Mouse (Mus musculus): ENCODE results near the gene Ankrd13a. TPM values are rescaled to one million over a fixed set of nuclear protein-coding genes. Genes with fewer than 3 reads are reported as not detected.

Gene Ankrd13a
- polyA plus RNA-seq (2014; fragmentation: Nextera tagmentation; extraction: Ambion mirVana) = 41.2 and 42.3 TPM in 2 replicates

- under 1% methylated on average over 57 of the region's 73 CpGs for WGBS
- Histone ChIP-seq H3K9me3 (ENCODE audit: control insufficient read depth, low read length) (no peaks in the 10 kb centered on the region), H3K27me3 (ENCODE audit: control insufficient read depth, insufficient read depth, low read length) (no peaks in the 10 kb centered on the region), H3K4me3 (ENCODE audit: control insufficient read depth in 1 of 2, insufficient read depth in 1 of 2, low read depth in 1 of 2, low read length in 2 of 2) (peak within 1 kb of the TSS; percentile 72 to 100), H3K4me1 (ENCODE audit: control insufficient read depth in 2 of 2, insufficient read depth in 2 of 2, low read length in 2 of 2) (peaks cover 3 to 20% of the 10 kb centered on the region in 2 experiments; a peak in 3 of 4 replicates), H3K27ac (replicated peaks in 1 of 2; ENCODE audit: control insufficient read depth in 1 of 2, insufficient read depth in 1 of 2, low read depth in 2 of 2, low read length in 2 of 2) (peak within 1 kb of the TSS; percentile 92), H3K9ac (ENCODE audit: low read length) (peak within 1 kb of the TSS; percentile 96), H3K4me2 (ENCODE audit: low read length) (peak within 1 kb of the TSS; percentile 95), H3K36me3 (ENCODE audit: control insufficient read depth, insufficient read depth, low read length) (no peaks in the 10 kb centered on the region)
- ATAC-seq (ENCODE audit: insufficient number of reproducible peaks, insufficient read depth, low FRiP score, low read depth) = peak; percentile 85
These were observed at the start of gene Ankrd13a for GRCm38 (mm10) chr5:114774403-114775051. TSS of gene Ankrd13a (plus strand) at chr5:114774677.

- Histone ChIP-seq H3K9me3 (ENCODE audit: control insufficient read depth, low read length) (no peaks in the 10 kb centered on the region), H3K27ac (replicated peaks in 1 of 2; ENCODE audit: control insufficient read depth in 1 of 2, insufficient read depth in 1 of 2, low read depth in 2 of 2, low read length in 2 of 2) (no peak overlapping the region), H3K9ac (ENCODE audit: low read length) (no peak overlapping the region), H3K4me2 (ENCODE audit: low read length) (no peak overlapping the region), H3K36me3 (ENCODE audit: control insufficient read depth, insufficient read depth, low read length) (peaks cover 61% of the 10 kb centered on the region), H3K4me3 (ENCODE audit: control insufficient read depth in 1 of 2, insufficient read depth in 1 of 2, low read depth in 1 of 2, low read length in 2 of 2) (no peak overlapping the region), H3K4me1 (ENCODE audit: control insufficient read depth in 2 of 2, insufficient read depth in 2 of 2, low read length in 2 of 2) (no peaks in the 10 kb centered on the region), H3K27me3 (ENCODE audit: control insufficient read depth, insufficient read depth, low read length) (no peaks in the 10 kb centered on the region)
- ATAC-seq (ENCODE audit: insufficient number of reproducible peaks, insufficient read depth, low FRiP score, low read depth) = no peak
- 72% methylated on average over 10 of the region's 10 CpGs for WGBS
These were observed 46.3 kb upstream of the Ankrd13a start for GRCm38 (mm10) chr5:114728160-114728559.

GRCm38 (mm10) chr5:114730129-114730528 is 44.3 kb upstream of the Ankrd13a start:
- WGBS = 77% methylated on average over 10 of the region's 10 CpGs
- Histone ChIP-seq H3K4me2 (ENCODE audit: low read length) (no peak overlapping the region), H3K4me1 (ENCODE audit: control insufficient read depth in 2 of 2, insufficient read depth in 2 of 2, low read length in 2 of 2) (no peaks in the 10 kb centered on the region), H3K27ac (replicated peaks in 1 of 2; ENCODE audit: control insufficient read depth in 1 of 2, insufficient read depth in 1 of 2, low read depth in 2 of 2, low read length in 2 of 2) (no peak overlapping the region), H3K4me3 (ENCODE audit: control insufficient read depth in 1 of 2, insufficient read depth in 1 of 2, low read depth in 1 of 2, low read length in 2 of 2) (no peak overlapping the region), H3K36me3 (ENCODE audit: control insufficient read depth, insufficient read depth, low read length) (peaks cover 80% of the 10 kb centered on the region), H3K9me3 (ENCODE audit: control insufficient read depth, low read length) (no peaks in the 10 kb centered on the region), H3K9ac (ENCODE audit: low read length) (no peak overlapping the region), H3K27me3 (ENCODE audit: control insufficient read depth, insufficient read depth, low read length) (no peaks in the 10 kb centered on the region)
- ATAC-seq (ENCODE audit: insufficient number of reproducible peaks, insufficient read depth, low FRiP score, low read depth) = no peak

- Histone ChIP-seq H3K9me3 (ENCODE audit: control insufficient read depth, low read length) (no peaks in the 10 kb centered on the region), H3K4me1 (ENCODE audit: control insufficient read depth in 2 of 2, insufficient read depth in 2 of 2, low read length in 2 of 2) (no peaks in the 10 kb centered on the region), H3K4me3 (ENCODE audit: control insufficient read depth in 1 of 2, insufficient read depth in 1 of 2, low read depth in 1 of 2, low read length in 2 of 2) (no peak overlapping the region), H3K27me3 (ENCODE audit: control insufficient read depth, insufficient read depth, low read length) (no peaks in the 10 kb centered on the region), H3K9ac (ENCODE audit: low read length) (no peak overlapping the region), H3K27ac (replicated peaks in 1 of 2; ENCODE audit: control insufficient read depth in 1 of 2, insufficient read depth in 1 of 2, low read depth in 2 of 2, low read length in 2 of 2) (no peak overlapping the region), H3K4me2 (ENCODE audit: low read length) (no peak overlapping the region), H3K36me3 (ENCODE audit: control insufficient read depth, insufficient read depth, low read length) (peaks cover 92% of the 10 kb centered on the region)
- WGBS = 61% methylated on average over 6 of the region's 6 CpGs
- ATAC-seq (ENCODE audit: insufficient number of reproducible peaks, insufficient read depth, low FRiP score, low read depth) = no peak
These were observed 43.0 kb upstream of the Ankrd13a start for GRCm38 (mm10) chr5:114731498-114731897.

- no peak for ATAC-seq (ENCODE audit: insufficient number of reproducible peaks, insufficient read depth, low FRiP score, low read depth)
- peaks cover 96% of the 10 kb centered on the region for H3K36me3 ChIP-seq (ENCODE audit: control insufficient read depth, insufficient read depth, low read length)
- 88% methylated on average over 15 of the region's 15 CpGs for WGBS
- H3K9me3 ChIP-seq (ENCODE audit: control insufficient read depth, low read length) = no peaks in the 10 kb centered on the region
- H3K27me3 ChIP-seq (ENCODE audit: control insufficient read depth, insufficient read depth, low read length) = no peaks in the 10 kb centered on the region
- no peaks in the 10 kb centered on the region for H3K4me1 ChIP-seq (ENCODE audit: control insufficient read depth in 2 of 2, insufficient read depth in 2 of 2, low read length in 2 of 2)
- no peak overlapping the region for H3K4me2 ChIP-seq (ENCODE audit: low read length)
- no peak overlapping the region for H3K9ac ChIP-seq (ENCODE audit: low read length)
- no peak overlapping the region for H3K4me3 ChIP-seq (ENCODE audit: control insufficient read depth in 1 of 2, insufficient read depth in 1 of 2, low read depth in 1 of 2, low read length in 2 of 2)
- no peak overlapping the region for H3K27ac ChIP-seq (replicated peaks in 1 of 2; ENCODE audit: control insufficient read depth in 1 of 2, insufficient read depth in 1 of 2, low read depth in 2 of 2, low read length in 2 of 2)
These were observed 42.5 kb upstream of the Ankrd13a start for GRCm38 (mm10) chr5:114731969-114732368.

GRCm38 (mm10) chr5:114733606-114734005 is 40.9 kb upstream of the Ankrd13a start:
- peaks cover 97% of the 10 kb centered on the region for H3K36me3 ChIP-seq (ENCODE audit: control insufficient read depth, insufficient read depth, low read length)
- no peaks in the 10 kb centered on the region for H3K9me3 ChIP-seq (ENCODE audit: control insufficient read depth, low read length)
- H3K9ac ChIP-seq (ENCODE audit: low read length) = no peak overlapping the region
- no peak overlapping the region for H3K4me2 ChIP-seq (ENCODE audit: low read length)
- peaks cover 2 to 13% of the 10 kb centered on the region in 2 experiments; a peak in 3 of 4 replicates for H3K4me1 ChIP-seq (ENCODE audit: control insufficient read depth in 2 of 2, insufficient read depth in 2 of 2, low read length in 2 of 2)
- no peak overlapping the region for H3K4me3 ChIP-seq (ENCODE audit: control insufficient read depth in 1 of 2, insufficient read depth in 1 of 2, low read depth in 1 of 2, low read length in 2 of 2)
- WGBS = 96% methylated on average over 15 of the region's 15 CpGs
- H3K27me3 ChIP-seq (ENCODE audit: control insufficient read depth, insufficient read depth, low read length) = no peaks in the 10 kb centered on the region
- no peak for ATAC-seq (ENCODE audit: insufficient number of reproducible peaks, insufficient read depth, low FRiP score, low read depth)
- H3K27ac ChIP-seq (replicated peaks in 1 of 2; ENCODE audit: control insufficient read depth in 1 of 2, insufficient read depth in 1 of 2, low read depth in 2 of 2, low read length in 2 of 2) = no peak overlapping the region

- Histone ChIP-seq H3K4me1 (ENCODE audit: control insufficient read depth in 2 of 2, insufficient read depth in 2 of 2, low read length in 2 of 2) (peaks cover 9 to 25% of the 10 kb centered on the region in 2 experiments), H3K4me3 (ENCODE audit: control insufficient read depth in 1 of 2, insufficient read depth in 1 of 2, low read depth in 1 of 2, low read length in 2 of 2) (no peak overlapping the region), H3K27me3 (ENCODE audit: control insufficient read depth, insufficient read depth, low read length) (no peaks in the 10 kb centered on the region), H3K4me2 (ENCODE audit: low read length) (no peak overlapping the region), H3K9ac (ENCODE audit: low read length) (no peak overlapping the region), H3K27ac (replicated peaks in 1 of 2; ENCODE audit: control insufficient read depth in 1 of 2, insufficient read depth in 1 of 2, low read depth in 2 of 2, low read length in 2 of 2) (no peak overlapping the region), H3K36me3 (ENCODE audit: control insufficient read depth, insufficient read depth, low read length) (peaks cover 92% of the 10 kb centered on the region), H3K9me3 (ENCODE audit: control insufficient read depth, low read length) (no peaks in the 10 kb centered on the region)
- ATAC-seq (ENCODE audit: insufficient number of reproducible peaks, insufficient read depth, low FRiP score, low read depth) = no peak
- 71% methylated on average over 21 of the region's 21 CpGs for WGBS
These were observed 37.2 kb upstream of the Ankrd13a start for GRCm38 (mm10) chr5:114737090-114737887.
